Mouse (Mus musculus) hindbrain, postnatal 0 days (tissue): Measurements from ENCODE around the gene Tecpr2. TPM values are rescaled to one million over a fixed set of nuclear protein-coding genes. Genes with fewer than 3 reads are reported as not detected.

ENCODE experiments used
- ATAC-seq: fragments of 200-750 bp; cut with Nextera tagmentation; 2 replicates; pipeline ENCODE4 v1.8.0; 2017; ENCODE audit warnings: mild to moderate bottlenecking, moderate TSS enrichment, moderate library complexity
- DNase-seq: peaks from one replicate; pipeline ENCODE4 v3.0.0-alpha.2; 2015; ENCODE audit warnings: low spot score
- H3K27ac ChIP-seq: fragments of 300-500 bp; sonication (generic); 2 replicates; pipeline ENCODE4 v1.5.1; 2014; ENCODE audit warnings: mild to moderate bottlenecking
- H3K27me3 ChIP-seq: fragments of 300-500 bp; sonication (generic); 2 replicates; pipeline ENCODE4 v1.6.1; 2014; ENCODE audit warnings: low read length, mixed read lengths; ENCODE audit not compliant: insufficient read depth
- H3K36me3 ChIP-seq: fragments of 300-500 bp; sonication (generic); 2 replicates; pipeline ENCODE4 v1.6.1; 2014; ENCODE audit warnings: low read length, mixed read lengths; ENCODE audit not compliant: insufficient read depth
- H3K4me1 ChIP-seq: fragments of 300-500 bp; sonication (generic); 2 replicates; pipeline ENCODE4 v1.6.1; 2014; ENCODE audit warnings: antibody characterized with exemption, low read length, mixed read lengths; ENCODE audit not compliant: insufficient read depth
- H3K4me2 ChIP-seq: fragments of 300-500 bp; sonication (generic); 2 replicates; pipeline ENCODE4 v1.6.1; 2014; ENCODE audit warnings: low read depth, mild to moderate bottlenecking, low read length, moderate library complexity, mixed read lengths
- H3K4me3 ChIP-seq: fragments of 300-500 bp; sonication (generic); 2 replicates; pipeline ENCODE4 v1.5.1; 2014; ENCODE audit warnings: low read length
- H3K9ac ChIP-seq: fragments of 300-500 bp; sonication (generic); replicated peaks from 2 replicates; pipeline ENCODE4 v1.6.1; 2014; ENCODE audit warnings: mild to moderate bottlenecking, low read length, moderate library complexity, mixed read lengths
- H3K9me3 ChIP-seq: fragments of 300-500 bp; sonication (generic); 2 replicates; pipeline ENCODE4 v1.6.1; 2016; ENCODE audit warnings: low read length, mixed read lengths
- CTCF ChIP-seq: IDR thresholded peaks from 2 replicates; pipeline ENCODE4 v1.5.1; 2016; ENCODE audit warnings: antibody characterized with exemption, control low read depth, low read depth
- WGBS: fragments of 180-500 bp; shearing (Covaris S2); extraction: QIAGEN DNeasy Blood & Tissue Kit; methylation state at CpG from one replicate; pipeline ENCODE4 v1.1.7; 2014; 5-methylcytosine and 5-hydroxymethylcytosine counted together
- polyA plus RNA-seq: library from polyadenylated mRNA; unstranded; fragments of >200 nt; fragmentation: Nextera tagmentation; extraction: Ambion mirVana; gene quantifications from 2 replicates; pipeline ENCODE4 v1.2.1, GENCODE M21; 2015
- total RNA-seq: library from RNA; depleted of rRNA; stranded (reverse); fragments of >200 nt; gene quantifications from 2 replicates; pipeline ENCODE4 v1.2.3, GENCODE M21; 2014

Tecpr2 gene
- total and polyA plus RNA-seq, 2 experiments from 2014 or later = 4.3 to 24.1 TPM

DNA sequence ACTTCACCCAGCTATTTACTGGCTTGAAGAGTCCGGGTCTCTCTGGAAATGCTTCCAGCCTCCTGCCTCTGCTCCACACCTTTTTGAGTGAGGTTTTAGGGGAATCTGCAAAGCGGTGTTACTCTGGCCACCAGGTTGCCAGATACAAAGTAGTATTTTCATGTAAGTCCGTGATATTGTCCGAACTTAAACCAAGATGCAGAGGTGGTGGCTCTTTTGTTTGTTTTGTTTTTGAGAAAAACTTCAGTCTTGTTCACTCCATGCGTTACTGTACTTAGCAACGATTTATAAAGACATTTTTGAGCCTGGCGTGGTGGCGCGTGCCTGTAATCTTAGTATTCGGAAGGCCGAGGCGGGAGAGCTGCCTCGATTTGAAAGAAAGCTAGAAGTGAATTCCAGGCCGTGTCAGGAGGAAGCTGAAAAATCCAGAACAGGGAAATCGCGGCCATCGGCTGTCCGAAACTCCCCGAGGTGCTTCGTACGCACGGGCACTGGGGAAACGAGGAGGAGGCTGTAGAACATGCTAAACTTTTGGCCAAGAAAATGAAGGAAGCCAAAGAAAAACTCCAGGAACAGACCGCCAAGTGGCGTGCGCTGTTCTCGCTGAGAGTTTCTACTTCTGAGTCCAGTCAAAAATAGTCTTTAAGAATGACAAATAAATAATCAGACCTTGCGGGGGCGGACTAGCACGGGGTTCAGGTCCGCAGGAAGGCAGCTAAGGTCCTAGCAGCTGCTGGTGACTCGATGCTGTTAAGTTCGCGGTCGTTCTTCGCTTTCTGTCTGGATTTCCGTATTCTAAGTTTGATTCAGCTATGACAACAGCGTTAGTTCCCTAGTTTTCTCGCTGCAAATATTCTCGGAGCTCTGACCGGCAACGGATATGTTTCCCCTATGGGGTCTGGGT lies 44.6 kb upstream of the Tecpr2 start:
- peak overlapping the region; percentile 60; the same call in 1 of the 2 replicates for H3K27ac ChIP-seq
- peak overlapping the region; percentile 59 for H3K4me2 ChIP-seq
- 1% methylated on average over 42 of the region's 42 CpGs for WGBS
- ATAC-seq (no peak), DNase-seq (peak; percentile 26)
- H3K4me1 ChIP-seq = 0 out of 2 replicates have a peak, but pooled peaks cover 2% of the 10 kb centered on the region
- no peak; the same call in 1 of the 2 replicates for TF ChIP-seq CTCF
- H3K36me3 ChIP-seq = no peaks in the 10 kb centered on the region
- H3K9me3 ChIP-seq = no peaks in the 10 kb centered on the region
- peak overlapping the region; percentile 6; the same call in 1 of the 2 replicates for H3K9ac ChIP-seq
- peak overlapping the region; percentile 43 for H3K4me3 ChIP-seq
- no peaks in the 10 kb centered on the region for H3K27me3 ChIP-seq

- peak; percentile 85 for DNase-seq
- H3K9me3 ChIP-seq = no peaks in the 10 kb centered on the region
- peak overlapping the region; percentile 59 for H3K4me2 ChIP-seq
- H3K27ac ChIP-seq = peak overlapping the region; percentile 66
- TF ChIP-seq CTCF = no peak
- peak; percentile 57 for ATAC-seq
- H3K4me1 ChIP-seq = 0 out of 2 replicates have a peak, but pooled peaks cover 2% of the 10 kb centered on the region
- H3K9ac ChIP-seq = peak overlapping the region; percentile 6; the same call in 1 of the 2 replicates
- no peaks in the 10 kb centered on the region for H3K36me3 ChIP-seq
- WGBS = under 1% methylated on average over 36 of the region's 36 CpGs
- peak overlapping the region; percentile 43 for H3K4me3 ChIP-seq
- no peaks in the 10 kb centered on the region for H3K27me3 ChIP-seq
Observed at GRCm38 (mm10) chr12:110845131-110845880, 43.8 kb upstream of the Tecpr2 start.

- H3K9me3 ChIP-seq = no peaks in the 10 kb centered on the region
- no peak for ATAC-seq
- DNase-seq = peak; percentile 29
- H3K4me2 ChIP-seq = peak overlapping the region; percentile 59
- H3K27ac ChIP-seq = no peak overlapping the region
- H3K36me3 ChIP-seq = no peaks in the 10 kb centered on the region
- H3K4me3 ChIP-seq = peak overlapping the region; percentile 43
- H3K27me3 ChIP-seq = no peaks in the 10 kb centered on the region
- WGBS = 53% methylated on average over 6 of the region's 6 CpGs
- H3K9ac ChIP-seq = no peak overlapping the region; the same call in 1 of the 2 replicates
- TF ChIP-seq CTCF = no peak
- H3K4me1 ChIP-seq = 0 out of 2 replicates have a peak, but pooled peaks cover 9% of the 10 kb centered on the region
Observed at GRCm38 (mm10) chr12:110846191-110846765, 42.8 kb upstream of the Tecpr2 start.

GRCm38 (mm10) chr12:110850010-110850928 lies 38.8 kb upstream of the Tecpr2 start, which contains the start of gene Zfp839:
TSS of gene Zfp839 (plus strand) at chr12:110850253.
- Histone ChIP-seq H3K36me3 (peaks cover 2% of the 10 kb centered on the region; the same call in 1 of the 2 replicates), H3K4me1 (0 out of 2 replicates have a peak, but pooled peaks cover 8% of the 10 kb centered on the region)

DNA sequence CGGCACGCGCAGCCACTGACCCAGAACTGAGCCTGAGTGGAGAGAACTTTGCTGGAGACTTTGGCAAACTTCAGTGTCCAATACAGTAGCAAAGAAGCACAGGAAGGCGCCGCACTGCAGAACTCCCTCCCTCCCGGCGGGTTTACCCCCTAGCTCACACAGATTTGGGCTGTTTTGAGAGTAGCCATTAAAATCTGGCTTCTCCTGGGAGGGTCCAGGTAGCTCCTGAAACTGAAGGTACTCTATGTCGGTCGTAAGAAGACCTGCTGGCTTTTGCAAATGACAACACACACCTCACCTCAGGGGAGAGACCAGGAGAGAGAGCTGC lies 38.2 kb upstream of the Tecpr2 start:
- no peaks in the 10 kb centered on the region for H3K27me3 ChIP-seq
- ATAC-seq (no peak), DNase-seq (no peak)
- no peaks in the 10 kb centered on the region for H3K9me3 ChIP-seq
- 0 out of 2 replicates have a peak, but pooled peaks cover 8% of the 10 kb centered on the region for H3K4me1 ChIP-seq
- H3K4me3 ChIP-seq = peak overlapping the region; percentile 67
- peak overlapping the region; percentile 87; the same call in 1 of the 2 replicates for H3K27ac ChIP-seq
- 16% methylated on average over 9 of the region's 9 CpGs for WGBS
- peak overlapping the region; percentile 94 for H3K9ac ChIP-seq
- H3K36me3 ChIP-seq = peaks cover 9% of the 10 kb centered on the region; the same call in 1 of the 2 replicates
- peak overlapping the region; percentile 80 for H3K4me2 ChIP-seq
- TF ChIP-seq CTCF = no peak

More at GRCm38 (mm10) chr12:110850010-110850928, 38.8 kb upstream of the Tecpr2 start, which contains the start of gene Zfp839:
- no peaks in the 10 kb centered on the region for H3K9me3 ChIP-seq
- peak; percentile 12; the same call in 1 of the 2 replicates for TF ChIP-seq CTCF
- H3K27ac ChIP-seq = peak within 1 kb of the TSS; percentile 87
- under 1% methylated on average over 70 of the region's 89 CpGs for WGBS
- H3K9ac ChIP-seq = peak within 1 kb of the TSS; percentile 94
- H3K27me3 ChIP-seq = no peaks in the 10 kb centered on the region
- DNase-seq = peak; percentile 88
- H3K4me2 ChIP-seq = peak within 1 kb of the TSS; percentile 80
- peak within 1 kb of the TSS; percentile 67 for H3K4me3 ChIP-seq
- peak; percentile 90 for ATAC-seq
